Mouse (Mus musculus) bone marrow, adult 2 months (tissue): ENCODE data around the gene Nr3c2.

Experiments
- CTCF ChIP-seq: fragments of 200-500 bp; IDR thresholded peaks from 2 replicates; pipeline ENCODE4 v1.5.1; 2011; ENCODE audit warnings: low read length, control low read depth; ENCODE audit not compliant: control insufficient read depth, insufficient read depth
- POLR2A ChIP-seq: fragments of 200-500 bp; IDR thresholded peaks from 2 replicates; pipeline ENCODE4 v1.6.1; 2011; ENCODE audit warnings: low read depth, mild to moderate bottlenecking, control low read depth, low read length, borderline replicate concordance; ENCODE audit not compliant: control insufficient read depth

- no peak for TF ChIP-seq CTCF
- no peak for TF ChIP-seq POLR2A
These were observed 271.2 kb downstream of the Nr3c2 start for GRCm38 (mm10) chr8:77170439-77170759.
